Mouse (Mus musculus): ENCODE measurements around the gene Sptssb.

The Sptssb gene

GRCm38 (mm10) chr3:69829532-69829931 is 30.2 kb downstream of the Sptssb start:
- DNase-seq (ENCODE audit: low spot score in 2 of 2): no peak

- no peak for DNase-seq (ENCODE audit: low spot score in 2 of 2)
These were observed 35.2 kb downstream of the Sptssb start for GRCm38 (mm10) chr3:69824536-69824935.

GRCm38 (mm10) chr3:69820614-69821013 is 39.1 kb downstream of the Sptssb start:
- DNase-seq (ENCODE audit: low spot score in 2 of 2): no peak

- DNase-seq (ENCODE audit: low spot score in 2 of 2): no peak
These were observed 39.9 kb downstream of the Sptssb start for GRCm38 (mm10) chr3:69819851-69820200.

GRCm38 (mm10) chr3:69819146-69819850 is 40.4 kb downstream of the Sptssb start:
- no peak for DNase-seq (ENCODE audit: low spot score in 2 of 2)

GRCm38 (mm10) chr3:69818466-69818865 is 41.3 kb downstream of the Sptssb start:
- DNase-seq (ENCODE audit: low spot score in 2 of 2): no peak

GRCm38 (mm10) chr3:69816547-69816946 is 43.2 kb downstream of the Sptssb start:
- no peak for DNase-seq (ENCODE audit: low spot score in 2 of 2)

GRCm38 (mm10) chr3:69813005-69813695 is 46.6 kb downstream of the Sptssb start:
- no peak for DNase-seq (ENCODE audit: low spot score in 2 of 2)

GRCm38 (mm10) chr3:69812442-69812841 is 47.3 kb downstream of the Sptssb start:
- DNase-seq (ENCODE audit: low spot score in 2 of 2): no peak

- no peak for DNase-seq (ENCODE audit: low spot score in 2 of 2)
These were observed 51.3 kb downstream of the Sptssb start for GRCm38 (mm10) chr3:69808479-69808878.

- no peak for DNase-seq (ENCODE audit: low spot score in 2 of 2)
These were observed 56.6 kb downstream of the Sptssb start for GRCm38 (mm10) chr3:69803137-69803536.

GRCm38 (mm10) chr3:69800829-69801384 is 58.8 kb downstream of the Sptssb start:
- DNase-seq (ENCODE audit: low spot score in 2 of 2): no peak

GRCm38 (mm10) chr3:69799096-69799495 is 60.6 kb downstream of the Sptssb start:
- no peak for DNase-seq (ENCODE audit: low spot score in 2 of 2)

GRCm38 (mm10) chr3:69797969-69798368 is 61.8 kb downstream of the Sptssb start:
- DNase-seq (ENCODE audit: low spot score in 2 of 2): no peak

GRCm38 (mm10) chr3:69797533-69797932 is 62.2 kb downstream of the Sptssb start:
- DNase-seq (ENCODE audit: low spot score in 2 of 2): no peak

- DNase-seq (ENCODE audit: low spot score in 2 of 2): no peak
These were observed 66.8 kb downstream of the Sptssb start for GRCm38 (mm10) chr3:69792823-69793417.

GRCm38 (mm10) chr3:69779246-69779796 is 80.4 kb downstream of the Sptssb start:
- DNase-seq (ENCODE audit: low spot score in 2 of 2): no peak

GRCm38 (mm10) chr3:69773356-69773755 is 86.4 kb downstream of the Sptssb start:
- no peak for DNase-seq (ENCODE audit: low spot score in 2 of 2)
